Mouse (Mus musculus): ENCODE results near the gene Amer3. TPM values are rescaled to one million over a fixed set of nuclear protein-coding genes. Genes with fewer than 3 reads are reported as not detected.
A peak's percentile ranks its signal among the peaks of the same experiment; 100 is the strongest.
"Not testable (repeated sequence)": the region's sequence is repeated elsewhere in the genome, so short reads cannot be mapped to it uniquely, and the experiment has no call there.

Gene Amer3
- 1.1 TPM in 2 replicates for polyA plus RNA-seq (2014; fragmentation: Nextera tagmentation; extraction: Ambion mirVana)

DNA sequence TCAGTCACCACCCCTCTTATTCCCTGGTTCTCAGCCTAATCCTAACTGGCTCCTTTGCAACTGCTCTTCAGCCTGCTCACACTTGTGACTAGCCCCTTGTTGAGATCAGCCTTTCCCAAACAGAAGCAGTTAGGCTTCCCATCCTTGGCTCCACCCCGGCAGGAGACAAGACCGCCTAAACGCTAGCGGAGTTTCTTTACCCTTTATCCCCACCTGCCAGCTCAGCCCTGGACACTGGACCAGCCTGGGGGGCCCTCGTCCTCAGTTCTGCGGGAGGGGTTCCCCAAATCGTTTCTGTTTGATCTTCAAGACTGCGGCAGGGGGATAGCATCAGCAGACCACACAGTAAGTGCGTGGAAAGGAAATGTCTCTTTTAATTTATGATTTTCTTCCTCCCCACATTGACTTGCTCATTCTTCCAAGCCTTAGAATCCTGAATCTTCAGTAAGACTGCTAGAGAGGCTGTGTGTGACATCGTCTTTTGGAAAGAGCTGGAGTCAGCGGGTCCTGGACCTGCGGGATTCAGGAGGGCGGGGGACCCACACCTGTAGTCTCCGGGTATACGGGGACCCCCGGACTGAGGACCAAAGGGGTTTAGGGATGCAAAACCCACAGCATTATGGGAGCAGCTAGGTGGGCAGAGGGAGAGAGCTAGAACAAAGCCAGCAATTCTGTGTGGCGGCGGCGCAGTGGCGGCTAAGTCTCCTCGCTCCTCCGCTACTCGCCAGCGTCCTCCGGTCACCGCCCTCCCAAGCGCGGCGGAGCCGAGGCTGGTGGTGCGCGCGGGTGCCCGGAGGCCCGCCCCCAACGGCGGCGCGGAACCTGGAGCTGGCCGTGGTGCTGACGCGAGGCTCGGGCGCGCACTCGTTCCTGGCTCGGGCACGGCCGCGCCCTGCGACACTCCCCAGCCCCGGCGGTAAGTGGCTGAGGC lies at the start of gene Amer3:
Amer3 (plus strand) TSS at position 807 of the 931 bp plus-strand sequence.
- H3K27me3 ChIP-seq (replicated peaks; ENCODE audit: control insufficient read depth, insufficient read depth, low read length), result peaks cover 31% of the 10 kb centered on the region
- peak within 1 kb of the TSS; percentile 34 for H3K4me3 ChIP-seq (ENCODE audit: low read depth, low read length)
- H3K9me3 ChIP-seq (ENCODE audit: control insufficient read depth, low read length), result no peaks in the 10 kb centered on the region
- H3K27ac ChIP-seq (replicated peaks; ENCODE audit: low read depth, low read length), result no peak within 1 kb of the TSS
- DNase-seq (ENCODE audit: low spot score), result peak; percentile 81
- ATAC-seq (ENCODE audit: low read depth), result peak; percentile 95
- peak within 1 kb of the TSS; percentile 63 for H3K4me2 ChIP-seq (ENCODE audit: low read depth, low read length)
- under 1% methylated on average over 22 of the region's 53 CpGs for WGBS
- peaks cover 3% of the 10 kb centered on the region for H3K4me1 ChIP-seq (ENCODE audit: control insufficient read depth, insufficient read depth, low read length)
- H3K9ac ChIP-seq (ENCODE audit: low read depth, low read length), result 0 out of 2 replicates have a peak within 1 kb of the TSS, but pooled peaks have one; percentile 34
- no peaks in the 10 kb centered on the region for H3K36me3 ChIP-seq (ENCODE audit: control insufficient read depth, insufficient read depth, low read length)

DNA sequence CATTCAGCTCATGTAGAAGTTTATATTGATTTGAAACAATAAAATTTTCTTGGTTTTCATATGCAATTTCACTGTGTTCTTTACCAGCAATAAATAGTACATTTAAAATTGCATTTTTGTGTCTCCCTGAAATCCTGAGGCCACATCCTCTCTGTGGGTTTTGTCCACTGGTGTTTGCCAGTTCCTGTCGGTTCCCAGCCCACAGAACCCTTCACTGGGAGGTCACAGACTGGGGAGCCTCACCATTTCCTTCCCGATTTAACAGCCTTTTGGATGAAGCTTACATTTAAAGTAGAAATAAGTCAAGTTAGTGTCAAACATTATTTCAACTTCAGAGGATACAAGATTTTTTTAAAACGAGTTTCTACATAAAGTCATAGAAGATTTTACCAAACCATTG lies 44.9 kb upstream of the Amer3 start:
- not testable (repeated sequence) for H3K4me1 ChIP-seq (ENCODE audit: control insufficient read depth, insufficient read depth, low read length); H3K27ac ChIP-seq (replicated peaks; ENCODE audit: low read depth, low read length); H3K9me3 ChIP-seq (ENCODE audit: control insufficient read depth, low read length); H3K4me2 ChIP-seq (ENCODE audit: low read depth, low read length); H3K4me3 ChIP-seq (ENCODE audit: low read depth, low read length); ATAC-seq (ENCODE audit: low read depth); H3K9ac ChIP-seq (ENCODE audit: low read depth, low read length); DNase-seq (ENCODE audit: low spot score); H3K36me3 ChIP-seq (ENCODE audit: control insufficient read depth, insufficient read depth, low read length)
- peaks cover 31% of the 10 kb centered on the region for H3K27me3 ChIP-seq (replicated peaks; ENCODE audit: control insufficient read depth, insufficient read depth, low read length)
- 43% methylated on average over 3 of the region's 3 CpGs for WGBS

GRCm38 (mm10) chr1:34535043-34535698 lies 44.3 kb upstream of the Amer3 start, which contains the start of gene Cfc1:
Gene Cfc1, plus strand, starts transcription at chr1:34535648.
- peaks cover 31% of the 10 kb centered on the region for H3K27me3 ChIP-seq (replicated peaks; ENCODE audit: control insufficient read depth, insufficient read depth, low read length)
- H3K9me3 ChIP-seq (ENCODE audit: control insufficient read depth, low read length); DNase-seq (ENCODE audit: low spot score); ATAC-seq (ENCODE audit: low read depth); H3K27ac ChIP-seq (replicated peaks; ENCODE audit: low read depth, low read length); H3K36me3 ChIP-seq (ENCODE audit: control insufficient read depth, insufficient read depth, low read length); H3K9ac ChIP-seq (ENCODE audit: low read depth, low read length); H3K4me1 ChIP-seq (ENCODE audit: control insufficient read depth, insufficient read depth, low read length): not testable (repeated sequence)
- 31% methylated on average over 6 of the region's 7 CpGs for WGBS
- H3K4me2 ChIP-seq (ENCODE audit: low read depth, low read length), result peak within 1 kb of the TSS; percentile 47
- H3K4me3 ChIP-seq (ENCODE audit: low read depth, low read length), result peak within 1 kb of the TSS; percentile 19; the same call in 1 of the 2 replicates

GRCm38 (mm10) chr1:34536291-34536766 lies 43.1 kb upstream of the Amer3 start:
- no peaks in the 10 kb centered on the region for H3K9me3 ChIP-seq (ENCODE audit: control insufficient read depth, low read length)
- ATAC-seq (ENCODE audit: low read depth) (no peak), DNase-seq (ENCODE audit: low spot score) (no peak)
- peak overlapping the region; percentile 47 for H3K4me2 ChIP-seq (ENCODE audit: low read depth, low read length)
- no peak overlapping the region for H3K27ac ChIP-seq (replicated peaks; ENCODE audit: low read depth, low read length)
- H3K9ac ChIP-seq (ENCODE audit: low read depth, low read length), result no peak overlapping the region; the same call in 1 of the 2 replicates
- H3K4me1 ChIP-seq (ENCODE audit: control insufficient read depth, insufficient read depth, low read length), result peaks cover 6% of the 10 kb centered on the region; the same call in 1 of the 2 replicates
- H3K36me3 ChIP-seq (ENCODE audit: control insufficient read depth, insufficient read depth, low read length), result no peaks in the 10 kb centered on the region
- peak overlapping the region; percentile 19; the same call in 1 of the 2 replicates for H3K4me3 ChIP-seq (ENCODE audit: low read depth, low read length)
- H3K27me3 ChIP-seq (replicated peaks; ENCODE audit: control insufficient read depth, insufficient read depth, low read length), result peaks cover 31% of the 10 kb centered on the region
- WGBS, result under 1% methylated on average over 14 of the region's 14 CpGs

GRCm38 (mm10) chr1:34536767-34537485 lies 42.5 kb upstream of the Amer3 start:
- Histone ChIP-seq H3K4me3 (ENCODE audit: low read depth, low read length) (peak overlapping the region; percentile 19; the same call in 1 of the 2 replicates), H3K4me2 (ENCODE audit: low read depth, low read length) (peak overlapping the region; percentile 47), H3K9ac (ENCODE audit: low read depth, low read length) (no peak overlapping the region; the same call in 1 of the 2 replicates), H3K36me3 (ENCODE audit: control insufficient read depth, insufficient read depth, low read length) (no peaks in the 10 kb centered on the region), H3K27me3 (replicated peaks; ENCODE audit: control insufficient read depth, insufficient read depth, low read length) (peaks cover 31% of the 10 kb centered on the region), H3K4me1 (ENCODE audit: control insufficient read depth, insufficient read depth, low read length) (peaks cover 6% of the 10 kb centered on the region; the same call in 1 of the 2 replicates), H3K27ac (replicated peaks; ENCODE audit: low read depth, low read length) (no peak overlapping the region), H3K9me3 (ENCODE audit: control insufficient read depth, low read length) (no peaks in the 10 kb centered on the region)
- DNase-seq (ENCODE audit: low spot score), result peak; percentile 67
- peak; percentile 60 for ATAC-seq (ENCODE audit: low read depth)
- 6% methylated on average over 16 of the region's 16 CpGs for WGBS

DNA sequence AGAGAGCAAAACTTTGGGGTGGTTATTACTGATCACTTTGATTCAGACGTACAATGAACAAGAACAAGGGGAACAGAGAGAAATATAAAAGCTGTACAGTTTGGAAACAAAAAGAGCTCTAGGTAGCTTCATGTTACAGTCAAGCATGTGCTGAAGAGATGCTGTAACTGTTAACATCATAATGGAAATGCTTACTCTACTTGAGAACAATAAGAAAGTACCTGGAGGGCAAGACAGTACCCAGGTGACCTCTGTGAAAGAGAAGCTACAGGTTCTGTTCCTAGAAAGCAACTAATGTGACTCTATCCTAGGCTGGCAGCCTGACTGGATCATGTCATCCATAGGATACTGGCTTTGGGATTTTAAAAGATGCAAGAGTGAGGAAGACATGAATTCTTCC lies 32.4 kb upstream of the Amer3 start:
- no peaks in the 10 kb centered on the region for H3K27me3 ChIP-seq (replicated peaks; ENCODE audit: control insufficient read depth, insufficient read depth, low read length)
- WGBS, result 67% methylated on average over 1 of the region's 1 CpGs
- H3K4me1 ChIP-seq (ENCODE audit: control insufficient read depth, insufficient read depth, low read length), result no peaks in the 10 kb centered on the region
- ATAC-seq (ENCODE audit: low read depth), result no peak
- H3K4me2 ChIP-seq (ENCODE audit: low read depth, low read length), result no peak overlapping the region
- H3K9me3 ChIP-seq (ENCODE audit: control insufficient read depth, low read length), result no peaks in the 10 kb centered on the region
- H3K9ac ChIP-seq (ENCODE audit: low read depth, low read length), result no peak overlapping the region
- no peak overlapping the region for H3K27ac ChIP-seq (replicated peaks; ENCODE audit: low read depth, low read length)
- H3K36me3 ChIP-seq (ENCODE audit: control insufficient read depth, insufficient read depth, low read length), result no peaks in the 10 kb centered on the region
- DNase-seq (ENCODE audit: low spot score), result no peak
- H3K4me3 ChIP-seq (ENCODE audit: low read depth, low read length), result no peak overlapping the region

GRCm38 (mm10) chr1:34553690-34554089 lies 25.8 kb upstream of the Amer3 start:
- Histone ChIP-seq H3K9ac (ENCODE audit: low read depth, low read length) (no peak overlapping the region), H3K9me3 (ENCODE audit: control insufficient read depth, low read length) (no peaks in the 10 kb centered on the region), H3K4me1 (ENCODE audit: control insufficient read depth, insufficient read depth, low read length) (no peaks in the 10 kb centered on the region), H3K27ac (replicated peaks; ENCODE audit: low read depth, low read length) (no peak overlapping the region), H3K4me3 (ENCODE audit: low read depth, low read length) (no peak overlapping the region), H3K27me3 (replicated peaks; ENCODE audit: control insufficient read depth, insufficient read depth, low read length) (no peaks in the 10 kb centered on the region), H3K4me2 (ENCODE audit: low read depth, low read length) (no peak overlapping the region), H3K36me3 (ENCODE audit: control insufficient read depth, insufficient read depth, low read length) (no peaks in the 10 kb centered on the region)
- 76% methylated on average over 1 of the region's 1 CpGs for WGBS
- DNase-seq (ENCODE audit: low spot score) (no peak), ATAC-seq (ENCODE audit: low read depth) (no peak)

GRCm38 (mm10) chr1:34554275-34554674 lies 25.2 kb upstream of the Amer3 start:
- H3K27ac ChIP-seq (replicated peaks; ENCODE audit: low read depth, low read length), result no peak overlapping the region
- H3K9ac ChIP-seq (ENCODE audit: low read depth, low read length), result no peak overlapping the region
- H3K36me3 ChIP-seq (ENCODE audit: control insufficient read depth, insufficient read depth, low read length), result no peaks in the 10 kb centered on the region
- no peak overlapping the region for H3K4me3 ChIP-seq (ENCODE audit: low read depth, low read length)
- 84% methylated on average over 7 of the region's 7 CpGs for WGBS
- no peaks in the 10 kb centered on the region for H3K4me1 ChIP-seq (ENCODE audit: control insufficient read depth, insufficient read depth, low read length)
- no peak for ATAC-seq (ENCODE audit: low read depth)
- DNase-seq (ENCODE audit: low spot score), result no peak
- H3K9me3 ChIP-seq (ENCODE audit: control insufficient read depth, low read length), result no peaks in the 10 kb centered on the region
- no peaks in the 10 kb centered on the region for H3K27me3 ChIP-seq (replicated peaks; ENCODE audit: control insufficient read depth, insufficient read depth, low read length)
- H3K4me2 ChIP-seq (ENCODE audit: low read depth, low read length), result no peak overlapping the region
